Mouse (Mus musculus) gastrocnemius, adult 8-10 months (tissue): Measurements from ENCODE around the gene Cpeb4. TPM values are rescaled to one million over a fixed set of nuclear protein-coding genes. Genes with fewer than 3 reads are reported as not detected.
"Not testable (repeated sequence)": the region's sequence is repeated elsewhere in the genome, so short reads cannot be mapped to it uniquely, and the experiment has no call there.

ENCODE experiments used
- DNase-seq, 2 experiments: peaks; one replicate each; pipeline ENCODE4 v3.0.0; 2022; ENCODE audit warnings: low spot score in 2 of 2
- total RNA-seq, 4 experiments: library from RNA; stranded (reverse); gene quantifications; 2 replicates each; pipeline ENCODE4 v1.2.4; 2022

The Cpeb4 gene
- total RNA-seq, 4 experiments from 2014 or later: 81.9 to 144 (median 103) TPM

DNA sequence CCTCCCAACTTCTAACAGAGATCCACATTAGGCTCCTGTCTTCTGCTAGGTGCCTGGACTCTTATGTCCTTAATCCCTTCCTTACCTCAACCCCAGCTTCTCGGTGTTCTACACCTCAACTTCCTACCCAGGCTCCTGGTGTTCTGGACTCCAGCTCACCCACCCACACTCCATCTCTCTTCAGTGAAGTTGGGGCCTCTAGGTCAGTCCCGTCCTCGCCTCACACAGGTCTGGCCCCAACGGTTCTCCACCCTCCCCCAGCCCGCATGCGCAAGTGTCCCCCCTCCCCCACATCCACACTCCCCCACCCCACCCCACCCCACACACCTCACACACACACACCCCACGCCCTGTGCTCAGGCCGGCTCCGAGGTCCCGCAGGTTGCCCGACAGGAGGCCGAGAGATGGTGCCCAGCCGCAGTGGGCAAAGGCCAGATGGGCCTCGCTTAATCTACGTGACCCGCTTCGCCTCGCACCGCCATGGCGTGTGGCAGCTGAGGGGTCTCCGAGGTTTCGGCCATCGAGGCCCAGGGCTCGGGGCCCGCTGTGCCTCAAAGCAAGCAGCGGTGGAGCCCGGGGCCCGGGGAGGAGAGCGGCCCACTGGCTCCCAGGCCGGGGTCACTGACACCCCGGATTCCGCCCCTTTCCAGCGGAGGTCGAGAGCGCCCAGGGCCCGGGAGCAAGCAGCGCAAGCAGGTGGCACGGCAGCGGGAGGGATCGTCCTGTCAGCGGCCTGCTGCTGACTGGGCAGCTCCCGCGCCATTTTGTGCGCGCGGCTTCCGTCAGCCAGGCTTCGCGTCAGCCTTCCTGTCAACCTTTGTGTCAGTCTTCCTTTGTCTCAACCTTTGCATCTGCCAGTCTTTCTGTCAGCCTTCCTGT, 93.5 kb downstream of the Cpeb4 start, which contains the start of gene 4930524B15Rik:
Gene 4930524B15Rik, plus strand, starts transcription at position 337 of the 879 bp plus-strand sequence.
- no peak for DNase-seq

GRCm38 (mm10) chr11:31974132-31974531, 102.1 kb downstream of the Cpeb4 start:
- DNase-seq: no peak

GRCm38 (mm10) chr11:31974826-31975225, 102.8 kb downstream of the Cpeb4 start:
- no peak for DNase-seq

DNA sequence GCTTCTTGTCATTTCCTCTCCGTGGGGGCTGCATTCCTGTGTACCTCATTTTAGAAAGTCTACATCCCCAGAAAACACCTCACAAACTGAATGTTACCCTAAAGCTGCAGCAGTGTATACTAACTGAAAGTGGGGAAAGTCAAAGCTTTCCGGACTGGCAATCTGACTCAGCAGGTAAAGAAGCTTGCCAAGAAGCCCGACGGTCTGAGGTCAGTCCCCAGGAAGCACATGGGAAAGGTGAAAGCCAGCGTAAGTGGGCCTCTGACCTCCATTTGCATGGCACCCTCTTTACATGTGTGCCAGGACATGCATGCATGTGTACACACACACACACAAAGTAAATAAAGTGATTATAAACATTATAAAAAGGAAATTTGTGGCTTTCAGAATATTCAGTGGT, 103.7 kb downstream of the Cpeb4 start:
- no peak for DNase-seq

GRCm38 (mm10) chr11:31976137-31976536, 104.1 kb downstream of the Cpeb4 start:
- no peak for DNase-seq

DNA sequence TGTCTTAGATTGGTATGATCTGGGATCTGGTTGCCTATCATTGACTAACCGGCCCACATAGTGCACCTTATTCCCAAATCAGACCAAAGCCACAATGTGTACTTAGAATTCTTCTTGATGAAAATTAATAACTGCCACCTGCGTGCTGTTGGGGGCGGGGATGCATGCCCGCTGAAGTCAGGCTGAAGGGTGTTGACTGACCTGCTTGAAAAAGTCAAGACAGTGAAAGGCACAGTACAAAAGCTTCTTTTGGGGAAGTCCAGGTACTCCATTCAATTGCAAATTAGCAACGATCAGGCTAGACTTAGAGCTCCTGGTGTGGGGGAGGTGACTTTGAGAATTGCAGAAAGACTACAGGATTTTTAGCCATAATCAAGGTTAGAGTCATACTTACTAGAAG, 108.1 kb downstream of the Cpeb4 start:
- not testable (repeated sequence) for DNase-seq

DNA sequence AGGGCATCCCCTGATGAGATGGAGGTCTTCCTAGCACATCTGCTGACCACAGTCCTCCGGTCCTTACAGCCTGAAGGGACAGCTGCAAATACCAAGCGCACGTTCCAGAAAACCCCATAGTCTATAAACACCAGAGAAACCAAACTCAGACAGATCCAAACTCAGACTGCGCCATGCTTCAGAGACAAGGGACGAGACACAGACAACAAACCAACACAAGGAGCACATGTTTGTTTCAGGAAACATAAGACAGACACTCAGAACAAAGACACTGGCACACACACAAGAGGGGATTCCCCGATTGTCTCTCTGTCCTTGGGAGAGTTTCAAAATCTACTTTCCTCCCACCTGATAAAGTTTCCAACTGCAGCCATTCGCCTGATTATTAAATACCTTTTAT, 109.8 kb downstream of the Cpeb4 start:
- DNase-seq: no peak

- DNase-seq: not testable (repeated sequence)
Measured at GRCm38 (mm10) chr11:31982247-31982943, 110.4 kb downstream of the Cpeb4 start.

- no peak for DNase-seq
Measured at GRCm38 (mm10) chr11:31983249-31983648, 111.2 kb downstream of the Cpeb4 start.

DNA sequence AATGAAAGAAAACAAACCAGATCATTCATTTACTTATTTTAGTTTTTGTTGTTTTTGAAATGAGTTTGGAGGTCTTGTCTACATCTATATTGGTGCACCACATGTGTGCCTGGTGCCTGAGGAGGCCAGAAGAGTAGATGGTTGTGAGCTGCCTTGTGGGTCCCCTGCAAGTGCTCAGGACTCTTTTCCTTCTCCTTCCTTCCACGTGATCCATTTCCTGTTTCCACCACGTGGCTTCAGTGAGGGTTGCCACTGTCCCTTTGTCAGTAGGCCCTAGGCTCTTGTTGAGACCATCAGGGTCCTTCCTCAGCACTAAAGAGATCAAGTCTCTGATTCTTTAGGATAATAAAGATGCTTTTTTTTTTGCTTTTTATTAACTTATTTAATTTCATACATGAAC, 112.8 kb downstream of the Cpeb4 start:
- DNase-seq: no peak

Other genes starting within 250 kb of the Cpeb4 start
- gene Bod1, start 200.3 kb upstream of the Cpeb4 start, total RNA-seq: 100 to 1,000 TPM; 162 to 214 (median 179) TPM
- gene 4930524B15Rik, start 93.4 kb downstream of the Cpeb4 start, total RNA-seq: not detected
- under 1 TPM in 2 of 4 experiments, not detected in 2; 0.15 to 0.19 TPM for gene Nsg2, start 128.3 kb downstream of the Cpeb4 start, total RNA-seq